Mouse (Mus musculus) ZHBTc4 (cell line): ENCODE results near the gene Lrrc1.
A peak's percentile ranks its signal among the peaks of the same experiment; 100 is the strongest.

Experiments
- DNase-seq: peaks from one replicate; pipeline ENCODE4 v3.0.0-alpha.2; 2011; ENCODE audit warnings: low read depth, low spot score

The Lrrc1 gene

GRCm38 (mm10) chr9:77502171-77502547 lies 42.5 kb downstream of the Lrrc1 start:
- no peak for DNase-seq

DNA sequence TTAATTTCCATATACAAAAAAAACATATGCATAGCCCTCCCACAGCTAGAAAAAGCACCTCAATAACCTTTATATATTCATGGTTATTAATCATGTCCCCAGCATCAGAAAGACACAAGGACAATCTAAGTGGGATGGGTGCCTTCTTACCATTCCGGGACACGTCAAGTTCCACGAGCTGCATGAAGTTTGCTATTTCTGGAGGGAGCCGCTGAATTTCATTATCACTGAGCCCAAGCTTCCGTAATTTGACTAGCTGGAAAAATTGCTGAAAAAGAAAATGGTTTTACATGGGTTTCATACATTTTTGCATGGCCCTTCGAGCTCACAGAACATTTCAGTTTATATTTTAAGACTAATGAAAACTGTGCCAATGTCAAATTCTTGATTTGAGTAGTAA lies 45.6 kb downstream of the Lrrc1 start:
- DNase-seq = no peak

GRCm38 (mm10) chr9:77498406-77498805 lies 46.3 kb downstream of the Lrrc1 start:
- no peak for DNase-seq

GRCm38 (mm10) chr9:77497173-77497572 lies 47.5 kb downstream of the Lrrc1 start:
- no peak for DNase-seq

- no peak for DNase-seq
Measured at GRCm38 (mm10) chr9:77496540-77497062, 48.1 kb downstream of the Lrrc1 start.

- DNase-seq = no peak
Measured at GRCm38 (mm10) chr9:77494307-77494706, 50.4 kb downstream of the Lrrc1 start.

- DNase-seq = peak; percentile 29
Measured at GRCm38 (mm10) chr9:77488611-77489010, 56.1 kb downstream of the Lrrc1 start.

GRCm38 (mm10) chr9:77487427-77487826 lies 57.2 kb downstream of the Lrrc1 start:
- DNase-seq = no peak

DNA sequence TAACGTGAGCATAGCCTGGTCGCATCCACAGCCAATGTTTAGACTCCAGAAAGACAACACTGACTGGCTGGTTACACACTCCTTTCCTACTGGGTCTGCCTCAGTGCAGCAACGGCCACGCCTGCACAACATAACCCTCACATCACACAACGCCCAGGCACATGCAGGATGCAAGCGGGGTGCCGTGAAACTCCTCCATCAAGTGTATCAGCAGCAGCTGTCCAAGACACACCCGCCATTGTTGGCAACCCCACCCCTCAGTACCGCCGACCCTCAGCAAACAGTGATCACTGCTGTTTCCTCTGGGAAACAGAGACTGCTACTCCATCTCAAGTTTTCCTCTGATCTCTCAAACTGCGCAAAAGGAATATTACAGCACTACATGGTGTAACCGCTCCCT lies 58.8 kb downstream of the Lrrc1 start:
- DNase-seq = peak; percentile 52

GRCm38 (mm10) chr9:77484751-77485150 lies 59.9 kb downstream of the Lrrc1 start:
- no peak for DNase-seq

DNA sequence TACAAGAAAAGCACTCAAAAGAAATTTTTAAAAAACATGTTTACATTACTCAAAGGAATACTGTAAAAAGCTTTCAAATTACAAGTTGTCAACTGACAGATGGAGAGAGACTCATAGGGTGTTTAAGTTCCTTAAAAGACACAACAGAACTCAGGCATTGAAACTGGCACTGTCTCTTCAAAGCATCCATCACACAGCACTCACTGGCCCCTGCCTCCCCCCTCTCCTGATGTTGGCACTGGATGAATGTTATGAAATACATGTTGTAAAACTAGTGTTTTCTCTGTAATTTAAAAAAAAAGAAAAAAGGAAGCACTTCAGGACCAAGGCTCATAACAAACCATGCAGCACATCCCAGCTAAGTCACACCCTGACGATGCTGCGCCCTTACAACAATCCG lies 61.1 kb downstream of the Lrrc1 start:
- DNase-seq = no peak

- DNase-seq = no peak
Measured at GRCm38 (mm10) chr9:77482281-77482680, 62.4 kb downstream of the Lrrc1 start.

GRCm38 (mm10) chr9:77481380-77481779 lies 63.3 kb downstream of the Lrrc1 start:
- peak; percentile 37 for DNase-seq

- peak; percentile 47 for DNase-seq
Measured at GRCm38 (mm10) chr9:77480574-77481319, 63.9 kb downstream of the Lrrc1 start.

- DNase-seq = no peak
Measured at GRCm38 (mm10) chr9:77480001-77480400, 64.7 kb downstream of the Lrrc1 start.

DNA sequence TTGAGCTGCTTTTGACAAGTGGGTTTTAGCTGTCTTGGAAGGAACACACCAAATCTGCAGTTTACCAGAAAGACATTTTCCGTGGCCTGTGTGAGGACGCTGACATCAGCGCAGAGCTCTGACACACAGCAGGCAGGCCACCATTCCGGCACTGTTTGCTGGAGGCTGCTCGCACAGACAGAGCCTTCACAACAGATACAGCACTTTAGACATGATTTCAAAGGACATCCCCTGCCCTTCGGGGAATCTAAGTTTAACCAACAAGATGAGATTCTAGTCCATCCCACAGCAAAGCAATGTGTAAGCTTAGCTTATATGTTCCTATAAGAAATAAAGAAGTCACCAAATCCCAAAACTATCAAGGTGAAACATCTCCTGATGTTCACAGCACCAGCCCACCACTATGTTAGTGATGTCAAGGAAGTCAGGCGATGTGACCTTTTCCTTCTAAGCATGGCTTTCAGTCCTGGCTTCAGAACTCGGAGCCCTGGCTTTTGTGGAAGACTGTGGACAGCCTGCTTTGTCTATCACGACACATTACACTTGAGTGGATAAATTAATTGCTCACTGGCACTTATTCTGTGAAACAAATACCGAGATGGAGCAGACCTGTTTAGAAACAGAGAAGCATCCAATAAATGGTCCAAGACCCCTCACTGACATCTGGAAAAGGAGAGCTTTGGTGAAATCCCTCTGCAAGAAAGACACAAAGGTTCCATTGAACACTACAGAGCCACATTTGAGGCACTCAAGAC lies 66.3 kb downstream of the Lrrc1 start:
- no peak for DNase-seq

DNA sequence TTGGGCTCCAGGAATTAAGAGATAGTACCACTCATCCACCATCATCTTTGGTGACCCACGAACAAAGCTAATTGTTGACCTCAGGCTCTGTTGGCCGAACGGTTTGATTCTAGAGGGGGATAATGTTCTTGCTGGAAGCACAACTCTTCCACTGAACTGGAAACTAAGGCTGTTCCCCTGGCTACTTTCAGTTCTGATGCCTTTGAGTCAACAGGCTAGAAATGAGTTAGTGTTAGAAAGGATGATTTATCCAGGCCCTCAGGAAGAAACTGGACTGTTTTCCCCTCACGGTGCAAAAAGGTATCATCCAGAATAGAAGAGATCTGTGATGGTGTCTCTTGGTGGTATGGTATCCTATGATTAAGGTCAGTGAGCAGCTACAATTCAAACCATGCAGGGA lies 70.1 kb downstream of the Lrrc1 start:
- DNase-seq = no peak

GRCm38 (mm10) chr9:77472557-77472956 lies 72.1 kb downstream of the Lrrc1 start:
- DNase-seq = no peak

- DNase-seq = no peak
Measured at GRCm38 (mm10) chr9:77471646-77472220, 72.9 kb downstream of the Lrrc1 start.

DNA sequence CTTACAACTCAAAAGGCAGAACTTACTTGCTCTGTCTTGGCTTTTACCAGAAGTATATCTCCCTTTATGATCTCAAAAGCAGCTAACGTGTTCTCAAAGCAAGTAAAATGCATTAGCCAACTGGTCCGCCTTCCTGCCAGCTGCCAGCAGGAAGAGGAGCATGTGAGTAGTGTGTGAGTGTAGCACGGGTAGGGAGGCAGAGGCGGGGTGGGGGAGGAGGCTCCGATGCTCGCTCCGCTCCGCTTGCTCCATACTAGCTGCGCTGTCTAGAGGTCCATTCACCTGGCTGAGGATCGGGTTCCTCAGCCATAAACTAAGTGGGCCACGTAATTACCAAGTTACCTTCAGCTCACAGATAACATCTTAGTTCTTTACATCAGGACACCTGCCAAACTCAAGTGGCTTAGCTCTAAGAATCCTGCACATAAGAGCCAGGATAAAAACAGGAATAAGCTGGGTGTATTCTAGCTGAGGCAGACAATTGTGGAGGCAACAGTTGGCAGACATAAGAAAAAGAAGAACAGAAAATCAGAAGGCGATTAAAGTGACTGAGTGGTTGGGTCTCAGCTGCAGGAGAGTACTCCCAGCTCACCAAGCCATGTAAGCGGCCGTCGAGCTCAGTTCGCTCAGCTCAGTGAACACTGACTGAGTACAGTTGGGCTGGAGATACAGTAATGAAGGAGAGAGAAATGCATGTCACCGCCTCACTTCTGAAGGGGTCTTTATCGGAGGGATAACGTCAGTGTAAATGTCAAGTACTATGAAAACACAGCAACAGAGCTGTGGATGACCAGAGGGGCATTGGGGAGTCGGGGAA lies 74.7 kb downstream of the Lrrc1 start:
- peak; percentile 40 for DNase-seq

- no peak for DNase-seq
Measured at GRCm38 (mm10) chr9:77466926-77467325, 77.7 kb downstream of the Lrrc1 start.

DNA sequence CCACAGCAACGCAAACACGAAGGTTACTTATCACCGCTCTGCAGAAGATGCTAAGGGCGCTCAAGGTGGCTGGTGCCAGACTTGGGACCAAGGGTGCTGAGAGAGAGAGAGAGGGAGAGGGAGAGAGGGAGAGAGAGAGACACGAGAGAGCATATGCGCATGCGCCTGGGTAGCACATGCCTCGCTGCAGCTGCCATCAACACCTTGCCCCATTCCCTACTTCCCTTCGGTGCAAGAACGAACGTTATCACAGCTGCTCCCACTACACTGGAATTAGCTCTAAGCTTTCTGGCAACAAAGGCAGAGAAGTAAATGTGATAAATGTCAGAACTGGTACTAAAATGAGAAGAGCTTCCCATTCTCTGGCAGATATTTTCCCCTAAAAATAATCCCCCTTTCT lies 79.3 kb downstream of the Lrrc1 start:
- no peak for DNase-seq
